Mouse (Mus musculus) heart, adult 9 months (tissue): ENCODE data around the gene Fkbp1b.
A peak's percentile ranks its signal among the peaks of the same experiment; 100 is the strongest.
"Not testable (repeated sequence)": the region's sequence is repeated elsewhere in the genome, so short reads cannot be mapped to it uniquely, and the experiment has no call there.

Source experiments
- DNase-seq, 2 experiments: peaks; one replicate each; pipeline ENCODE4 v3.0.0; 2022; ENCODE audit warnings: low spot score in 2 of 2

Gene Fkbp1b

GRCm38 (mm10) chr12:4841392-4841887, at the start of gene Fkbp1b:
Gene Fkbp1b, minus strand, starts transcription at chr12:4841591.
- peak; percentile 22 to 28 for DNase-seq

GRCm38 (mm10) chr12:4889891-4890290, 48.5 kb upstream of the Fkbp1b start:
- DNase-seq, result no peak

DNA sequence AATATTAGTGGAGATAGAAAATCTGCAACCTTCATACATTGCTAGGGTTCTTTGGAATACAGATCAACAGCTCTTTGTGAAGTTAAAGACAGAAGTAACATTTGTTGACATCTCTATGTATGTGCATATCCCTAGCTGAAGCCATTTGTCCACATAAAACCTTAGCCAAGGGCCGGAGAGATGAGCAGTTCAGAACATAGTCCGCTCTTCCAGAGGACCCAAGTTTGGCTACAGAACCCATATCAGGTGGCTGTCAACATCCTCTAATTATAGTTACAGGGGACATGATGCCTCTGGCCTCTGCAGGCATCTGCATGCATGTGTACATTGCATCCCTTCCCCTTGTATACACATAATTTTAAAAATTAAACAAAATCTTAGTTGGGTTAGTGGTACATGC, 47.9 kb upstream of the Fkbp1b start:
- DNase-seq, result no peak

GRCm38 (mm10) chr12:4888739-4889138, 47.3 kb upstream of the Fkbp1b start:
- no peak for DNase-seq

- DNase-seq, result not testable (repeated sequence)
Measured at GRCm38 (mm10) chr12:4886581-4886980, 45.2 kb upstream of the Fkbp1b start.

GRCm38 (mm10) chr12:4885062-4885461, 43.7 kb upstream of the Fkbp1b start:
- DNase-seq, result no peak

DNA sequence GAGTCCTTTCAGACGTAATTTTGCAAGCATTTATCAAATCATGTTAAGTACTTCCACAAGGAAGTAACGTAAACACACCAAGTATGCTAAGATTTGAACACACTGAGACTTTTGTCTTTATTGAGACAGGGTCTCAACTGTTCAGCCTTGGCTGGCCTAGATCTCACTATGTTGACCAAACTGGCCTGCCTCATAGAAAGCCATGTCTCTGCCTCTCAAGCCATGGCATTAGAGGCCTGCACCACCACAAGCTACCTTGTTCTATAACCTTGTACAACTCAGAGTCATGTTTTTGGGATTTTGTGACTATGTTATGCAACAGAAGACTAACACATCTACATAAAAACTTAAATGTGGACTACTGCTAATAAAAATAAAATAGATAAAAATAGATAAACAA, 40.7 kb upstream of the Fkbp1b start:
- no peak for DNase-seq

DNA sequence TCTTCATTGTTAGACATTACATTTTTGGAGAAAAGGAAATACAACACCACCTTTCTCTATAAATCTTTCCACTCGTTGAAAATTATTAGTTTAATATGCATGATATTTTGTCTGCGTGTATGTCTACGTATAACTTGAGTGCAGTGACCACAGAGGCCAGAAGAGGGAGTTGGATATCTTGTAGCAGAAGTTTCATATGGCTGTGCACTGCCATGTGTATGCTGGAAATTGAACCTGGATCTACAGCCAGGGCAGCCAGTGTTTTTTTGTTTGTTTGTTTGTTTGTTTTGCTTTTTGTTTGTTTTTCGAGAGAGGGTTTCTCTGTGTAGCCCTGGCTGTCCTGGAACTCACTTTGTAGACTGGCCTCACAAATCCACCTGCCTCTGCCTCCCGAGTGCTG, 37.7 kb upstream of the Fkbp1b start:
- no peak for DNase-seq

GRCm38 (mm10) chr12:4878296-4878783, 36.9 kb upstream of the Fkbp1b start:
- no peak for DNase-seq

DNA sequence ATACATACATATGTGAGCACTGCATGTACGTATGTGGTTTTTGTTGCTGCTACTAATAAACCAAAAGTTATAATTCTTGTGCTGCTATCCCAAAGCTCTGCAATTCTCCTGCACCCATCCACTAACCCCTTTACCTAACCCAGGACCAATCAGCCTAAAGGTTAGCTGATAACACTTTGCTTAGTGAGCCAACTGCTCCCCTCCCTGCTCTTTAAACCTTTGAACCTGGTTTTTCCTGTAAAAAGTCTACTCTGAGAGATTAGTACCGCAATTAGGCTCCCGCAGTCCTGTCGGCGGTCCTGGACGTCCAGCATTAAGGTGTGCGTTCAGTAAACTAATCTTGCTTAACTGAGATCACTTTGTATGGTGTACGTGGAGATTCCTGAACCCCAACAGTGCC, 34.2 kb upstream of the Fkbp1b start:
- DNase-seq, result no peak

- peak; percentile 60 to 64 for DNase-seq
Measured at GRCm38 (mm10) chr12:4874161-4874927, 33.0 kb upstream of the Fkbp1b start, which contains the start of gene Mfsd2b. Gene Mfsd2b, minus strand, starts transcription at chr12:4874359.

DNA sequence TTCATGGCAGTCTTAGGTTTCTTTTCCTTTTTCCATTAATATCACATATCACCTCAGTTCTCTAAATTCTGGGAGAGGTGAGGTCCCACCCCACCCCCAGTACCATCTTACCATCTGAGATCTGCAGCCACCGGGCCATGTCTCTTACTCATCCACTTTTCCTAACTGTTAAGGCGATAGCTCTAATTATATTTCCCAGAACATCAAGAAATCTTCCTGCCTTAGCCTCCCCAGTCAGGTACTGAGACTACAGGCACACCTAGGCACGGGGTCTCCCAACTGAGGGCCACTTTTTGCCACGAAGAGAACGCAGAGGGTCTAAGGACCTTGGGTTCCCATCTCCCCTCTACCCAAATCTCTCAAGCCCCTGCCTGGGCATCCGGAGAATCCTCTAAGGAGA, 32.1 kb upstream of the Fkbp1b start:
- no peak for DNase-seq

DNA sequence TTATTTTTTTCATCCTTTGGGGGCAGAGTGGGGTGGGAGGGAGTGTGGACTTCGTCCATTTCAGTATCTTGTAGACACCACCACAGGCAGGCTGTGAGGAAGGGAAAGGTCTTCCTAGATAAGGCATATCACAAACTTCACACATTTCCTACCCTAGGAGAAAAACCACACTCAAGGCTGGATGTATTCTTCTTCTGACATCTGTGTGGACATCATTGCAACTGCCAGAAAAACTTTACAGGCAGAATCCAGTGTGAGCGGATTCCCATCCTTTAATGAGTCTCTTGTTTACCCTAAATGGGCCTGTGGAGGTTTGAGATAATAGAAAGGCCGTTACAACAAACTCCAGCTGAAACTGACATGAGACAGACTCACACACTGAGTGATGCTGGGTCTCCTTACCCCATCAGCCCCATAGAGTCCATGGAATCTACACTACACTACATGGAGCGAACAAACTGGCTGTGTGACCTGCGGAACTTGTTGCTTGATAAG, 31.6 kb upstream of the Fkbp1b start:
- no peak for DNase-seq

- DNase-seq, result no peak
Measured at GRCm38 (mm10) chr12:4872273-4872672, 30.9 kb upstream of the Fkbp1b start.

GRCm38 (mm10) chr12:4871260-4871659, 29.9 kb upstream of the Fkbp1b start:
- no peak for DNase-seq

DNA sequence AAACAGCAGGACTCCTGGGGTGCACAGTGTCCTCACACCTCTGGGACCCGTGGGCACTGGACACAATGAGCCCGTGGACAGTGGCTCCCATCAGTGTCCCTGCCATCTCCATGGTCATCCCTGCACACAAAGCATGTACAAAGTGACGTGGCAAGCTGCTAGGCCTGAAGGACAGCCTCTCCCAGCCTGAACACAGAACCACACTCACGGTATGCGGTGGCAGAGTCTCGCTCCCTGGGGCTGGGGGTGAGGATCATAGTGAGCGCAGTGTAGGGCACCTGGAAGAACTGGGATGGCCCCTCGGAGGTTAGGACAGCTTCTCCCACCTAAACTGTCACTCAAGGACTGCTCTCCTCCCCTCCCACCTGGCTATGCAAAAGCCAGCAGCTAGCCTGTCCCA, 27.5 kb upstream of the Fkbp1b start:
- no peak for DNase-seq

GRCm38 (mm10) chr12:4864338-4864690, 22.9 kb upstream of the Fkbp1b start:
- no peak for DNase-seq

- peak in 1 of 2 experiments; percentile 21 for DNase-seq
Measured at GRCm38 (mm10) chr12:4863654-4864337, 22.4 kb upstream of the Fkbp1b start.

DNA sequence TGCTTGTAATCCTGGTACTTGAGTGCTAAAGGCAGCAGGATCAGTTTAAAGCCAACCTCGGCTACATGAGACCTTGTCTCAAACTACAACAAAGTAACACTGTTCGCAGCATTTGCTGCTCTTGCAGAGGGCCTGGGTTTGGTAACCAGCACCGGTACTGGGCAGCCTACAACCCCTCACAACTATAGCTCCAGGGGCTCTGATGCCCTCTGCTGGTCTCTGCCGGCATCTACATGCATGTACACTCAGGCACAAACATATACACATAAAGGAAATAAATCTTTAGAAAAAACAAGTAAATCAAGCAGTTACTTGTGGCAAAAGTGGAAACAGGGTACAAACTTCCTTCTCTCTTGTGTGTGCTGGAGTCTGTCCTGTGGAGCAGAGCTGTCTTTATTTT, 21.3 kb upstream of the Fkbp1b start:
- DNase-seq, result no peak

DNA sequence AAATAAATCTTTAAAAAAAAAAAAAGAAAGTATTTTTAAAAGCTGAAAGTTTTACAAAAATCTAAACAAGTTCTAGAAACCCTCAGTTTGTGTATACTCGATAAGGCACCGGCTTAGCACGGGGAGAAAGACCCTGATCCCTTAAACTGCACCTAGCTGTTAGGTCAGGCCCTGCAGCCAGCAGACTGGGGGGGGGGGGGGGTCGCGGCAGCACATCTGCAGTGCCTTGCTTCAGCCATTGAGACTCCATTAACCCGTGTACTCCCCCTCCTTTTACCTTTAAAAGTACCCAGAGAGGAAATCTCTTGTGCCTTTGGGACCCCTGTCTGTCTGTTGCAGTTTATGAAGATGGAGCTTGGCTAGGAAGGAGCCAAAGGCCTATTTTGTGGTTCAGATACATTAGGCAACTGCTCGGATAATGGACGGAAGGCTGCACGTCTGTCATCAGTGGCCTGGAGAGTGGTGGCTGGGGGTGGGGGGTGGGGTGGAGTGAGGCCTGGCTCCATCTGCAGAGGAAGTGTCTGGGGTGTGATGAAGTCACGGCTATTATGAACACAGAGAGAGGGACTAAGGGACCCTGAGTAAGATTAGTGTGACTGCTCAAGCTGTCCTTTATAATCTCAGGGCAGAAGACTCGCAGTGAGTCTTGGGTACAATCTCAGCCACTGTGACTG, 18.0 kb upstream of the Fkbp1b start:
- DNase-seq, result no peak

GRCm38 (mm10) chr12:4856834-4857233, 15.4 kb upstream of the Fkbp1b start:
- DNase-seq, result no peak

- no peak for DNase-seq
Measured at GRCm38 (mm10) chr12:4856160-4856559, 14.8 kb upstream of the Fkbp1b start.
